Mouse (Mus musculus) megakaryocyte, embryonic 14.5 days (primary cell): ENCODE results near the gene Ube2e2.

Source experiments
- FLI1 ChIP-seq: IDR thresholded peaks from 2 replicates; pipeline ENCODE4 v1.6.1; 2012; ENCODE audit warnings: low read length, inconsistent platforms, mixed read lengths
- GATA1 ChIP-seq: IDR thresholded peaks from 3 replicates; pipeline ENCODE4 v1.6.1; 2012; ENCODE audit warnings: mixed read lengths, low read length, inconsistent platforms, borderline replicate concordance

GRCm38 (mm10) chr14:18663666-18664065 lies 230.4 kb downstream of the Ube2e2 start:
- TF ChIP-seq GATA1 (no peak), FLI1 (no peak)
